Mouse (Mus musculus) kidney, embryonic 15.5 days (tissue): ENCODE data around the gene 2610318N02Rik. TPM values are rescaled to one million over a fixed set of nuclear protein-coding genes. Genes with fewer than 3 reads are reported as not detected.

ENCODE experiments used
- ATAC-seq: fragments of 200-750 bp; cut with Nextera tagmentation; replicated peaks from 2 replicates; pipeline ENCODE4 v1.8.0; 2017; ENCODE audit warnings: moderate TSS enrichment; ENCODE audit not compliant: low FRiP score
- H3K27ac ChIP-seq: fragments of 300-500 bp; sonication (generic); 2 replicates; pipeline ENCODE4 v1.5.1; 2015; ENCODE audit warnings: mild to moderate bottlenecking, inconsistent platforms
- H3K27me3 ChIP-seq: fragments of 300-500 bp; sonication (generic); 2 replicates; pipeline ENCODE4 v1.6.1; 2015; ENCODE audit warnings: inconsistent platforms
- H3K36me3 ChIP-seq: fragments of 300-500 bp; sonication (generic); 2 replicates; pipeline ENCODE4 v1.6.1; 2015; ENCODE audit warnings: inconsistent platforms
- H3K4me1 ChIP-seq: fragments of 300-500 bp; sonication (generic); 2 replicates; pipeline ENCODE4 v1.6.1; 2015; ENCODE audit warnings: inconsistent platforms
- H3K4me2 ChIP-seq: fragments of 300-500 bp; sonication (generic); 2 replicates; pipeline ENCODE4 v1.6.1; 2015; ENCODE audit warnings: moderate library complexity, mild to moderate bottlenecking, inconsistent platforms
- H3K4me3 ChIP-seq: fragments of 300-500 bp; sonication (generic); replicated peaks from 2 replicates; pipeline ENCODE4 v1.5.1; 2015; ENCODE audit warnings: mild to moderate bottlenecking, inconsistent platforms
- H3K9ac ChIP-seq: fragments of 300-500 bp; sonication (generic); 2 replicates; pipeline ENCODE4 v1.6.1; 2015; ENCODE audit warnings: mild to moderate bottlenecking, inconsistent platforms
- H3K9me3 ChIP-seq: fragments of 300-500 bp; sonication (generic); replicated peaks from 2 replicates; pipeline ENCODE4 v1.6.1; 2016; ENCODE audit warnings: inconsistent platforms
- WGBS: fragments of 180-500 bp; shearing (Covaris S2); methylation state at CpG from one replicate; pipeline ENCODE4 v1.1.7; 2015; ENCODE audit warnings: mixed read lengths; 5-methylcytosine and 5-hydroxymethylcytosine counted together
- polyA plus RNA-seq: library from polyadenylated mRNA; unstranded; fragments of >200 nt; fragmentation: Nextera tagmentation; extraction: Ambion mirVana; gene quantifications from 2 replicates; pipeline ENCODE4 v1.2.1, GENCODE M21; 2015

2610318N02Rik gene
- polyA plus RNA-seq, 1 experiment from 2014 or later: 57.7 TPM

DNA sequence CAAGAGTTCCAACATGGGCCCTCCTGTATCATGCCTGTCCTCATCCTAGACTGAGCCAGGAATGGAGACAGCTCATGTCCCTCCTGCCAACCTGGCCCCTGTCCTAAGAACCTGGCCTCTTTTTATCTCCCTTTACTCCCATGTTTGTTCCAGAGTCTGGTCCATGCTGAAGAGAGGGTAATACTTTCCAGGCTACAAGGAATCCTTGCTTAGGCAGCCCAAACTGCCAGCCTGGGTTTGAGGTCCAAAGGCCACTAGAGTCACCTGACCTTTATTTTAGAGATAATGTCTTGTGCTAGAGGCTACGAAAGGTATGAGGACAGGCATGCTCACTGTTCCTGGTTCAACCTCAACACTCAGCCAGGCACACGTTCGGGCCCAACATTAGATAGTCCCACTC, 28.0 kb downstream of the 2610318N02Rik start:
- no peak overlapping the region for H3K9ac ChIP-seq
- H3K4me2 ChIP-seq: no peak overlapping the region
- H3K27ac ChIP-seq: no peak overlapping the region
- ATAC-seq: no peak
- no peaks in the 10 kb centered on the region for H3K9me3 ChIP-seq
- WGBS: 93% methylated on average over 3 of the region's 3 CpGs
- no peaks in the 10 kb centered on the region for H3K4me1 ChIP-seq
- no peaks in the 10 kb centered on the region for H3K27me3 ChIP-seq
- H3K36me3 ChIP-seq: peaks cover 96% of the 10 kb centered on the region
- no peak overlapping the region for H3K4me3 ChIP-seq

DNA sequence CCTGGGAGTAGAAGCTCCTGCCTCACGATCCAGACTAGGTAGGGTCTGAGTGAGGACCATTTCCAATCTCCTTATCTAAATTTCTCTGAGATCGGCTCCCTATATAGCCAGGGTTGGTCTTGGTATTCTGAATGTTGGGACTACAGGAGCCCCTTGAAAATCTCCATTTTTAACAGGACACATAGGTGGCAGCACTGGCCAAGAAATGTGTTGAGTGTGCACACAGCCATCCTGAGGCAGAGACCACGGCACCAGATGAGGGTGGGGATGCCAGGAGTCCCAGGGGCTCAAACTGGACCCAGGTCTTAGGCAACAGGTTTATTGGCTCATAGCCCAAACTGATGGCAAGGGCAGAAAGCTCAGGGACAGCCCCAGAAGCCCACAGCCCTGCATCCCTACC, 36.6 kb downstream of the 2610318N02Rik start:
- Histone ChIP-seq H3K36me3 (peaks cover 100% of the 10 kb centered on the region), H3K4me3 (no peak overlapping the region), H3K9ac (no peak overlapping the region), H3K4me2 (no peak overlapping the region), H3K27me3 (no peaks in the 10 kb centered on the region), H3K27ac (no peak overlapping the region), H3K4me1 (no peaks in the 10 kb centered on the region), H3K9me3 (no peaks in the 10 kb centered on the region)
- ATAC-seq: no peak
- 78% methylated on average over 3 of the region's 3 CpGs for WGBS

- H3K9me3 ChIP-seq: no peaks in the 10 kb centered on the region
- H3K27ac ChIP-seq: no peak overlapping the region
- no peak overlapping the region for H3K4me3 ChIP-seq
- no peaks in the 10 kb centered on the region for H3K4me1 ChIP-seq
- no peak overlapping the region for H3K4me2 ChIP-seq
- WGBS: 65% methylated on average over 13 of the region's 13 CpGs
- H3K27me3 ChIP-seq: no peaks in the 10 kb centered on the region
- no peak for ATAC-seq
- peaks cover 97% of the 10 kb centered on the region for H3K36me3 ChIP-seq
- H3K9ac ChIP-seq: no peak overlapping the region
Observed at GRCm38 (mm10) chr16:17086669-17087193, 38.2 kb downstream of the 2610318N02Rik start.

GRCm38 (mm10) chr16:17086241-17086640, 38.7 kb downstream of the 2610318N02Rik start:
- peaks cover 97% of the 10 kb centered on the region for H3K36me3 ChIP-seq
- H3K27me3 ChIP-seq: no peaks in the 10 kb centered on the region
- no peaks in the 10 kb centered on the region for H3K9me3 ChIP-seq
- H3K9ac ChIP-seq: no peak overlapping the region
- H3K4me3 ChIP-seq: no peak overlapping the region
- H3K27ac ChIP-seq: no peak overlapping the region
- ATAC-seq: no peak
- WGBS: 84% methylated on average over 3 of the region's 3 CpGs
- H3K4me2 ChIP-seq: no peak overlapping the region
- H3K4me1 ChIP-seq: no peaks in the 10 kb centered on the region

DNA sequence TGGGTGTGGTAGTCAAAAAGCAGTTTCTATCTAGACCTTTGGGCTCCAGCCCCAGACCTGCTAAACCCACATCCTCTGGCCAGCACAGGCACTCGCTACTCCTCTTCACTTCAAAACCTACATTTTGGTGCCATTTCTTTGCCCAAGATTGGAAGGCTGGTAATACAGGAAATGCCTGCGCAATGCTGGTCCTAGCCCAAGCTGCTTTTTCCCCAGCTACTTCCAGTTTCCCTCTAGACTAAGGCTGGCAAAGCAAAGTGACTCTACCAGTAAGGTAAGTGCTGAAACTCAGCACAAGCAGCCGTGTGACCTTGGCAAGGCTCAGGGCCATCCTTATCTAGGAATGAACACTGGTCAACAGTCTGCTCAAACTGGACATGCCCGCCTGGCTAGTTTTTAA, 39.3 kb downstream of the 2610318N02Rik start:
- Histone ChIP-seq H3K4me2 (no peak overlapping the region), H3K4me1 (no peaks in the 10 kb centered on the region), H3K27ac (no peak overlapping the region), H3K36me3 (peaks cover 97% of the 10 kb centered on the region), H3K9ac (no peak overlapping the region), H3K4me3 (no peak overlapping the region), H3K9me3 (no peaks in the 10 kb centered on the region), H3K27me3 (no peaks in the 10 kb centered on the region)
- 89% methylated on average over 4 of the region's 4 CpGs for WGBS
- no peak for ATAC-seq

DNA sequence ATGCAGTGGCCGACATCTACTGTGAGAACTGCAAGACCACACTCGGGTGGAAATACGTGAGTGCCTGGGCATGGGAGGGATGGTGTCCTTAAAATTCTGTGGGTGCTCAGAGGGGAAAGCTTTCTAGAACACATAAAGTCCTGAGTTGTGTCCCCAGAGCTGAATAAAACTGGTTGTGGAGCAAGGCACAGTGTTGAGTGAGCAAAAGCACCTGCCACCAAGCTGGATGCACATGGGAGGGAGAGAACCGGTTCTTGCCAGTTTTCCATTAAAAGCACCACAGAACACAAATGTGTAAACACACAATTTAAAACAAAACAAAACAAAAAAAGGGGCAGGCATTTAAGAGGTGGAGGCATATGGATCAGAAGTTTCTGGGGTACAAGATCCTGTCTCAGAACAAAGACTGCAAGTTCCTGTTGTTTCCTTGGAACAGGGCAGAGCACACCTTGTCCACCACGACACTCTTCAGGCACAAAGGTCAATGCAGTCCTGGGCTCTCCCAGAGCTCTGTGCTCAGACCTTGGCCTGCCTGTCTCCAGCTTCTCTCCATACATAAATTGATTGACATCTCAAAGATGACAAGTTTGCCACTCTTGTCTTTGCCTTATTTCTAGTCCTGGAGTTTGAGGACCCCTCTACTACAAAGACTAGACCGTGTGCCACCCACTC, 42.7 kb downstream of the 2610318N02Rik start:
- Histone ChIP-seq H3K36me3 (peaks cover 91% of the 10 kb centered on the region), H3K4me2 (no peak overlapping the region), H3K4me3 (no peak overlapping the region), H3K27ac (no peak overlapping the region), H3K27me3 (no peaks in the 10 kb centered on the region), H3K9ac (no peak overlapping the region), H3K4me1 (no peaks in the 10 kb centered on the region), H3K9me3 (no peaks in the 10 kb centered on the region)
- no peak for ATAC-seq
- 84% methylated on average over 6 of the region's 6 CpGs for WGBS

GRCm38 (mm10) chr16:17078101-17078500, 46.9 kb downstream of the 2610318N02Rik start:
- Histone ChIP-seq H3K36me3 (peaks cover 76% of the 10 kb centered on the region), H3K27ac (no peak overlapping the region), H3K4me2 (no peak overlapping the region), H3K9me3 (no peaks in the 10 kb centered on the region), H3K4me1 (no peaks in the 10 kb centered on the region), H3K4me3 (no peak overlapping the region), H3K27me3 (no peaks in the 10 kb centered on the region), H3K9ac (no peak overlapping the region)
- ATAC-seq: no peak
- 90% methylated on average over 7 of the region's 7 CpGs for WGBS

DNA sequence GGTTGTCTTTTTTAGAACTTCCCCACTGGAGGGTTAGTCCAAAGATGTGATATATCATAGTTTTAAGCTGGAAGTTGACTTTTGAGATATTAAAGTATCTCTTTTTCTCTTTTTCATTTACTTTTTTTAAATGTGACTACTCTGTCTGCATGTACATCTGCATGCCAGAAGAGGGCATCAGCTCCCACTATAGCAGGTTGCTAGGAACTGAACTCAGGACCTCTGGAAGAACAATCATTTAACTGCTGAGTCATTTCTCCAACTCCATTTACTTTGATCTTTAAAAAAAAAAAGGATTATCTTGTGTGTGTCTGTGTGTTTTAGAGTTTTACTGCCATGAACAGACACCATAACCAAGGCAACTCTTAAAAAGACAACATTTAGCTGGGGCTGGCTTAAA, 48.1 kb downstream of the 2610318N02Rik start:
- no peaks in the 10 kb centered on the region for H3K9me3 ChIP-seq
- H3K4me3 ChIP-seq: no peak overlapping the region
- no peak overlapping the region for H3K9ac ChIP-seq
- peaks cover 65% of the 10 kb centered on the region for H3K36me3 ChIP-seq
- ATAC-seq: no peak
- H3K27me3 ChIP-seq: no peaks in the 10 kb centered on the region
- no peak overlapping the region for H3K27ac ChIP-seq
- H3K4me1 ChIP-seq: no peaks in the 10 kb centered on the region
- H3K4me2 ChIP-seq: no peak overlapping the region

GRCm38 (mm10) chr16:17076301-17076700, 48.7 kb downstream of the 2610318N02Rik start:
- no peaks in the 10 kb centered on the region for H3K27me3 ChIP-seq
- H3K4me1 ChIP-seq: no peaks in the 10 kb centered on the region
- H3K4me2 ChIP-seq: no peak overlapping the region
- no peak overlapping the region for H3K9ac ChIP-seq
- 92% methylated on average over 2 of the region's 2 CpGs for WGBS
- no peak for ATAC-seq
- peaks cover 61% of the 10 kb centered on the region for H3K36me3 ChIP-seq
- no peak overlapping the region for H3K27ac ChIP-seq
- no peaks in the 10 kb centered on the region for H3K9me3 ChIP-seq
- no peak overlapping the region for H3K4me3 ChIP-seq

GRCm38 (mm10) chr16:17073000-17073399, 52.0 kb downstream of the 2610318N02Rik start:
- no peak overlapping the region for H3K27ac ChIP-seq
- no peak for ATAC-seq
- no peak overlapping the region for H3K4me2 ChIP-seq
- no peak overlapping the region for H3K9ac ChIP-seq
- no peak overlapping the region for H3K4me3 ChIP-seq
- peaks cover 15% of the 10 kb centered on the region for H3K4me1 ChIP-seq
- peaks cover 34% of the 10 kb centered on the region for H3K36me3 ChIP-seq
- H3K27me3 ChIP-seq: no peaks in the 10 kb centered on the region
- WGBS: 87% methylated on average over 7 of the region's 7 CpGs
- H3K9me3 ChIP-seq: no peaks in the 10 kb centered on the region

GRCm38 (mm10) chr16:17070716-17071115, 54.3 kb downstream of the 2610318N02Rik start:
- H3K9me3 ChIP-seq: no peaks in the 10 kb centered on the region
- no peaks in the 10 kb centered on the region for H3K27me3 ChIP-seq
- H3K4me2 ChIP-seq: peak overlapping the region; percentile 89
- no peak overlapping the region for H3K27ac ChIP-seq
- H3K4me1 ChIP-seq: peaks cover 15% of the 10 kb centered on the region
- H3K9ac ChIP-seq: 0 out of 2 replicates have a peak overlapping the region, but pooled peaks have one; percentile 85
- H3K36me3 ChIP-seq: peaks cover 15% of the 10 kb centered on the region
- 48% methylated on average over 6 of the region's 6 CpGs for WGBS
- peak overlapping the region; percentile 89 for H3K4me3 ChIP-seq
- ATAC-seq: no peak

DNA sequence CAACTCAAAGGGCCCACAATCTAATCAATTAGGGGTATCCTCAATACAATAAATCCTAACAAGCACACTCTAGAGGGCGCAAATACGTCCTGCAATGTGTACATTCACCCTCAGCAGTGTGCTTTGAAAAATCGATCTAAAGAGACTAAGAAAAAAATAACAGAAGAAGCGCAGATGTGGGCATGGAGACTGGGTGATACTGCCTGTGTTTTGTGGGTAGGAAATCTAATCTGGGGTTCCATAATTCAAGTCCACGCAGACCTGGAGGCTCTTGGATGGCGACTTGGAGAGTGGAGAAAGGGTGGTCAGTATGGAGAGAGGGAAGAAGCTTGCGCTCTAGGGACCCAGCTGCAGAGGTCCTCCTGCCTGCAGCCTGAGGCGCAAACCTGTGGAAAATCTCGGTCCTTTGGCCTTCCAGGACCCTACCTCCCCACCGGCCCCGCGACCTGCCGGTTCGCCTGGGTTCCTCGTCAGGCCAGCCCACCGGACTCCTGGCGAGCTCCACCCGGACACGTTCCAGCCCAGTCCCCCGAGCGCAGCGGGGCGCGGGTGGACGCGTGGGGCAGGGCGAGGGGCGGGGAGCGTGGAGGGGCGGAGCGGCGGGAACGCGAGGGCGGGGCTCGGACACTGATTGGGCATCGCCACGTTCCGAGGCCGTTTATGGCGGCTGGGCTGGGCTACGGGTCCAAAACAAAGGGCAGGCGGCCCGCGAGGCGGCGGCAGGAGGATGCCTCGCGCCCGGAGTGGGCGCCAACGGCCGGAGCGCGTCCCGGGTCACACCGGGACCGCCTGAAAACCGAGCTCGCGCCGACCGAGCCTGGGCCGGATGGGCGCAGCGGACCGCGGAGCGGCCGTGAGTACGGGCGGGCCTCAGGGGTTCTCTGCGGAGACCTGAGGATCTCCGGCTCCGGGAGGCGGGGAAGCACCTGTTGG, 55.2 kb downstream of the 2610318N02Rik start, which contains the start of gene Ypel1:
Gene Ypel1 (plus strand): TSS at position 186 of the 933 bp plus-strand sequence.
- H3K4me2 ChIP-seq: peak within 1 kb of the TSS; percentile 89
- H3K9me3 ChIP-seq: no peaks in the 10 kb centered on the region
- peak; percentile 97 for ATAC-seq
- peaks cover 15% of the 10 kb centered on the region for H3K4me1 ChIP-seq
- H3K27ac ChIP-seq: peak within 1 kb of the TSS; percentile 96
- under 1% methylated on average over 74 of the region's 76 CpGs for WGBS
- H3K36me3 ChIP-seq: peaks cover 5% of the 10 kb centered on the region; the same call in 1 of the 2 replicates
- peak within 1 kb of the TSS; percentile 85 for H3K9ac ChIP-seq
- no peaks in the 10 kb centered on the region for H3K27me3 ChIP-seq
- peak within 1 kb of the TSS; percentile 89 for H3K4me3 ChIP-seq
